Mouse (Mus musculus) bone marrow macrophage, adult 2 months (primary cell): ENCODE data around the gene Gm20388.

Experiments used
- CTCF ChIP-seq: IDR thresholded peaks from 2 replicates; pipeline ENCODE4 v1.5.1; 2012; ENCODE audit warnings: low read depth, mild to moderate bottlenecking, low read length, moderate library complexity
- POLR2A ChIP-seq: IDR thresholded peaks from 2 replicates; pipeline ENCODE4 v1.6.1; 2012; ENCODE audit warnings: mild to moderate bottlenecking, low read depth, low read length, borderline replicate concordance

DNA sequence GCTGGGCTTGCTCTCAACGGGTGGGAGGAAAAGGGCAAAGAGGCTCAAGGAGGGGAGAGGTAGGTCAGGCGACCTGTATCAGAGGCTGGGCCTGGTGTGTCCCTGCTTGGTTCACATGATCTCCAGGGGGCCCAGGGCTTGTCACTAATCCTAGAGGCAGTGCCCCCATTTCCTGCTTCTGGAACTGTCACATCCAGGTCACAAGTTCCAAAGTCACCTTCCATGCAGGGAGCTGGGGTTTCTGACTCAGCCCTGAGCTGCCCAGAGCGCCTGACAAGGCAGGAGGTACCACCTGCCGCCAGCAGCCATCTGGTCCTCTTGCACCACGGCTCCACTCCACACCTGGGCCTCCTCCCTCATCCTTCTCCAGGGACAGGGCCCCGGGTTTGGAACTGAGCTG lies 473.1 kb downstream of the Gm20388 start:
- TF ChIP-seq CTCF (no peak), POLR2A (no peak)
